Mouse (Mus musculus): ENCODE measurements around the gene Spop. TPM values are rescaled to one million over a fixed set of nuclear protein-coding genes. Genes with fewer than 3 reads are reported as not detected.

The Spop gene
- 100 to 1,000 TPM; 159 to 164 TPM for total RNA-seq (2021)
- long read RNA-seq, experiment 1, transcript Spop-201 (10 exons, 3,063 nt): major isoform, 237 of 291 reads
- long read RNA-seq, experiment 1, transcript Spop-202 (11 exons, 2,881 nt): minor isoform, 14 of 291 reads
- long read RNA-seq, experiment 1, partial matches to known transcripts: 4 of 291 reads
- long read RNA-seq, experiment 1, other reads (novel, unspliced or antisense): 36 of 291 reads
- long read RNA-seq, experiment 2, transcript Spop-202 (11 exons, 2,881 nt): minor isoform, 11 of 166 reads
- long read RNA-seq, experiment 2, transcript Spop-201 (10 exons, 3,063 nt): major isoform, 125 of 166 reads
- long read RNA-seq, experiment 2, partial matches to known transcripts: 4 of 166 reads
- long read RNA-seq, experiment 2, other reads (novel, unspliced or antisense): 26 of 166 reads

GRCm38 (mm10) chr11:95413641-95414535 lies at the start of gene Spop:
Gene Spop, plus strand, starts transcription at chr11:95414080.
- DNase-seq: peak; percentile 95 to 98

- no peak for DNase-seq
These were observed 49.5 kb upstream of the Spop start for GRCm38 (mm10) chr11:95364388-95364787.

- DNase-seq: peak; percentile 95 to 97
These were observed 48.3 kb upstream of the Spop start for GRCm38 (mm10) chr11:95365596-95365995.

GRCm38 (mm10) chr11:95366280-95366897 lies 47.5 kb upstream of the Spop start:
- peak; percentile 63 to 65 for DNase-seq

- peak in 1 of 2 experiments; percentile 19 for DNase-seq
These were observed 46.7 kb upstream of the Spop start for GRCm38 (mm10) chr11:95367011-95367735.

- DNase-seq: no peak
These were observed 45.6 kb upstream of the Spop start for GRCm38 (mm10) chr11:95368231-95368823.

GRCm38 (mm10) chr11:95368871-95369270 lies 45.0 kb upstream of the Spop start:
- no peak for DNase-seq

- peak; percentile 71 to 93 for DNase-seq
These were observed 43.7 kb upstream of the Spop start for GRCm38 (mm10) chr11:95369964-95370890.

GRCm38 (mm10) chr11:95371182-95371581 lies 42.7 kb upstream of the Spop start:
- no peak for DNase-seq

GRCm38 (mm10) chr11:95378926-95379325 lies 35.0 kb upstream of the Spop start:
- no peak for DNase-seq

GRCm38 (mm10) chr11:95379552-95379951 lies 34.3 kb upstream of the Spop start:
- DNase-seq: no peak

- no peak for DNase-seq
These were observed 33.2 kb upstream of the Spop start for GRCm38 (mm10) chr11:95380711-95381110.

- no peak for DNase-seq
These were observed 32.7 kb upstream of the Spop start for GRCm38 (mm10) chr11:95381146-95381545.

- DNase-seq: peak; percentile 74 to 87
These were observed 30.4 kb upstream of the Spop start for GRCm38 (mm10) chr11:95383331-95383986.

- no peak for DNase-seq
These were observed 29.9 kb upstream of the Spop start for GRCm38 (mm10) chr11:95384004-95384318.

- DNase-seq: peak; percentile 97 to 98
These were observed 29.4 kb upstream of the Spop start, which contains the start of gene Slc35b1 for GRCm38 (mm10) chr11:95384319-95384972. Gene Slc35b1, plus strand, starts transcription at chr11:95384692.

GRCm38 (mm10) chr11:95384973-95385320 lies 28.9 kb upstream of the Spop start:
- no peak for DNase-seq

GRCm38 (mm10) chr11:95387354-95387753 lies 26.5 kb upstream of the Spop start:
- DNase-seq: no peak

GRCm38 (mm10) chr11:95389006-95389405 lies 24.9 kb upstream of the Spop start:
- peak in 1 of 2 experiments; percentile 33 for DNase-seq

Measured in heart, adult 18-20 months (tissue).